Mouse (Mus musculus): Measurements from ENCODE around the gene Dcst2.

Gene Dcst2

GRCm38 (mm10) chr3:89332013-89332412 lies 29.8 kb upstream of the Dcst2 start:
- no peak for DNase-seq (ENCODE audit: low spot score in 2 of 2)

GRCm38 (mm10) chr3:89332476-89332875 lies 29.3 kb upstream of the Dcst2 start:
- no peak for DNase-seq (ENCODE audit: low spot score in 2 of 2)

GRCm38 (mm10) chr3:89333053-89333452 lies 28.7 kb upstream of the Dcst2 start:
- no peak for DNase-seq (ENCODE audit: low spot score in 2 of 2)

DNA sequence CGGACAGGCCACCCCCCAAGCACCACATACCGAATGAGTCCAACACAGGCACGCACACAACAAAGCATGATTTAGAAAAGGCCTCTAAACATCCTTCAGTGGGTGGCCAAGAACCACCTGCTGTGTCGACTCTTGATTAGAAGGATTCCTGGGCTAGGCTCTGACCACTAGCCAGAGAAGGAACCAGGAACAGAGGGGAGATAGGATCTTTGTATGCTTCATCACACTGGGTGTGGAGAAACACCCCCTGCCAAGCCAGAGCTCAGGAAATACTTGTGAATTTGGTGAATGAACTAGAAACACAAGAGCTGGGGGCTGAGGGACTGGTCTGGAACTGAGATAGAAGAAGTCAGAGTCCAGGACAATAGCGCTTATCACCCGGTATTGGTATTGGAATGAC lies 25.2 kb upstream of the Dcst2 start:
- no peak for DNase-seq (ENCODE audit: low spot score in 2 of 2)

- no peak for DNase-seq (ENCODE audit: low spot score in 2 of 2)
These were observed 24.6 kb upstream of the Dcst2 start for GRCm38 (mm10) chr3:89337062-89337720.

GRCm38 (mm10) chr3:89337721-89338578 lies 23.8 kb upstream of the Dcst2 start, which contains the start of gene Efna4:
Gene Efna4, minus strand, starts transcription at chr3:89338028.
- no peak for DNase-seq (ENCODE audit: low spot score in 2 of 2)

DNA sequence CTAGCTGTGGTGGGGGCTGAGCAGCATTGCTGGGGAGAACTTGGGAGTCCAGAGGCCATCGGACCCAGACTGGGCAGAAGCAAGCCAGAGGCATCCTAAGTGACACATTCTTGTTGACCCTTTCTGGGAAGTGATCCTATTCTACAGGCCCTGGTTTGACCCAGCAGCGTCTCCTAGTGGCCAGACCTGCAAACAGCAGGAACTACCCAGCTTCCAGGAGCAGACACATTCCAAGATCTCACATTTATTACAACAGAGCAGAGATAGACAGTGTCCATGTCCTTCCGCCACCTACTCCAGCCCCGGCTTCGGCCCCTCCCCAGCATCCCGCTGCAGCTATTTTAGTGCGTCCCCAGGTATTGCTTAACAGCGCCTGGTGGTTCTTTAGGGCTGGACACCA lies 22.4 kb upstream of the Dcst2 start:
- DNase-seq (ENCODE audit: low spot score in 2 of 2), result peak; percentile 69 to 87

- peak; percentile 73 to 90 for DNase-seq (ENCODE audit: low spot score in 2 of 2)
These were observed 21.3 kb upstream of the Dcst2 start for GRCm38 (mm10) chr3:89340465-89340864.

GRCm38 (mm10) chr3:89341794-89342193 lies 20.0 kb upstream of the Dcst2 start:
- DNase-seq (ENCODE audit: low spot score in 2 of 2), result no peak

- no peak for DNase-seq (ENCODE audit: low spot score in 2 of 2)
These were observed 18.5 kb upstream of the Dcst2 start for GRCm38 (mm10) chr3:89343279-89343678.

DNA sequence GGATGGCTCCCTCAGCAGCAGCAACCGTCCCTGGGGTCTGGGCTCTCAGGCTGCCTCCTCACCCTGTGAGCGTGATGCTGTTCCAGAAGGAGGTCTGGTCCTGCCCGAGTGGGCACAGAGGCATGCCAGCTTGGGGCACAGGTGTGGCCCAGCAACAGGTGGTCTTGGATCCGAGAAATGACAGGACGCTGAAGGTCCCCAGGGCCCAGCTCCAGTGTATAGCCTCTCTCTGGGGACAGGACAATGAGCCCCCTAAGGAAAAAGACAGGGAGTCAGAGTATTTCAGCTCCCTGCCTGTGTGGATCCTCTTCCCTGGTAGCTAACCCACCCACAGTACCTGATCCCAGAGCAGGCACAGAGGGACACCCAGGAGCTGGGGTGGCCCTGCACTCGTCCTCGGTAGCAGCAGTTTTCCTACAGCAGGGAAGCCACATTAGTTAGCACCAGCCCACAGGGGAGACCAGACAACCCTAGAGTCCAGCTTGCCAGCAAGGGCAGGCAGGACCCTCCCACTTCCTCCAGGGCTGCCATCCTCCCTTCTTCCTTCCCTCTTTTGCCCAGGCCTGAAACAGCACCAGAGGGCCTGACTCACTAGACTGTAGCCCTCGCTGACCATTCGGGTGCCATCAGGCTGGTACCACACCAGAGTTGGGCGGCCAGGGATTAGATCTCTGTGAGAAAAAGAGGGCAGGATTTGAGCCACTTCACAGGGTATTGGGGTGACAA lies 14.8 kb upstream of the Dcst2 start:
- DNase-seq (ENCODE audit: low spot score in 2 of 2), result no peak

GRCm38 (mm10) chr3:89347916-89348315 lies 13.9 kb upstream of the Dcst2 start:
- no peak for DNase-seq (ENCODE audit: low spot score in 2 of 2)

- DNase-seq (ENCODE audit: low spot score in 2 of 2), result no peak
These were observed 12.6 kb upstream of the Dcst2 start for GRCm38 (mm10) chr3:89348911-89349868.

DNA sequence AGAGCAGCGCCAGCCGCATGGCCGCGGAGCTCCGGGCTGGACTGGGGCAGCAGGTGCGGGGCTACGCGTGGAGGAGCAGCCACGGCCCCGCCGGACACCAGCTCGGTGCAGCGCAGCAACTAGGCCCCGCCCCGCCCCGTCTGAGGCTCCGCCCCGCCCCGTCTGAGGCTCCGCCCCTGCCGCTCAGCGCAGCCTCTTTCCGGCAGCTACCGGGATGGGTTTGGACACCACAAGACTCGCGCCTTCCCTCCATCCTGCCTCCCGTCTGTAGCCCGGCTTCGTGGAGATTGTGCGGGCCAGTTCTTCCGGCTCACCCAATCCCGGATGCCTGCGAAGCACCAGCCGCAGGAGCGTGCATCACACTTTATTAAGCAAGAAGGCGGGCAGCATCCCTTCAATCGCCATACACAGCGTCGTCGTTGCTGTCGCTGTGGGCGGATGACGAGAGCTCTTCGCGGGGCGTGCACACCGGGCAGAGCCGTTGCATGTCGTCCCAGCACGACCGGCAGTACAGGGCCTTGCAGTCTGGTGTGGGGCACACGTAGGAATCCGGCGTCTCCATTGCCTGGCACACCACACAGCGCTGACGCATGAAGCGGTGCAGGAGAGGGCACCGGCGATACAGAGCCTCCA lies 11.8 kb upstream of the Dcst2 start, which contains the start of gene Adam15:
Adam15 (minus strand) TSS at position 128 of the 633 bp plus-strand sequence.
- peak; percentile 82 to 93 for DNase-seq (ENCODE audit: low spot score in 2 of 2)

GRCm38 (mm10) chr3:89351271-89351670 lies 10.5 kb upstream of the Dcst2 start:
- no peak for DNase-seq (ENCODE audit: low spot score in 2 of 2)

GRCm38 (mm10) chr3:89354816-89355511 lies 6.8 kb upstream of the Dcst2 start:
- DNase-seq (ENCODE audit: low spot score in 2 of 2), result peak; percentile 72 to 91

DNA sequence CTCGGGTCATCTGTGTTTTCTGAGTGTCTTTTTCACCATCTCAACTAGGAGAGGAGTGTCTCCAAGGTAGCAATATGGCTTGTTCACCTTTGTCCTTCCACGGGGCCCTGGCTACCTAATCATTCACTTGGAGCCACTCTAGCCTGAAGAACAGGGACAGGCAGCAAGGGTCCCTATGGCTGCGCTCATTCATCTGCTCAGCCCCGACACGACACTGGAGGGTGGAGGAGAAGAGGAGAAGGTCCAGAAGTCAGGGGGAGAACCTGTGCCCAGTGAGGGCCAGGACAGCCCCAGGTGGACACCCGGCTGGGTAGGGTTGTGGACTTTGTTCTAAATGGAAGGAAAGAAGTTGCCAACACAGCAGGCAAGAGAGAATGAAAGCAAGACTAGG lies 6.3 kb upstream of the Dcst2 start:
- DNase-seq (ENCODE audit: low spot score in 2 of 2), result no peak

DNA sequence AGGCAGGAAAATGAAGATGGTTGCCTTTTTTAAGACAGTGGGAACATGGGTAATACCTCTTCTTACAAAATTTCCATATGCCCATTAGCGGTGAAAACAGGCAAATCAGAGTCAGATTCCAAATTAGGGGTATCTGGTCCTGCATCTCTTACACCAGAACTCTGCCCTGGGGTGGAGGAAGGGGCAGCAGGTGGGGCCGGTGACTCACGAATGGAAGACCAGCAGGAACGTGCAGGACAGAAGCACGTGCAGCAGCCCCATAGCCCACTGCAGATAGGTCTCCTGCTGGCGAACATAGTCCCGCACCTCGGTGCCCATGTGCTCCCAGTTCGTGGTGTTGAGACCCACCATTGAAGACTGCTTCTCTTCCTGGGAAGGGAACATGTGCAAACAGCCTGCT lies 5.7 kb upstream of the Dcst2 start:
- no peak for DNase-seq (ENCODE audit: low spot score in 2 of 2)

DNA sequence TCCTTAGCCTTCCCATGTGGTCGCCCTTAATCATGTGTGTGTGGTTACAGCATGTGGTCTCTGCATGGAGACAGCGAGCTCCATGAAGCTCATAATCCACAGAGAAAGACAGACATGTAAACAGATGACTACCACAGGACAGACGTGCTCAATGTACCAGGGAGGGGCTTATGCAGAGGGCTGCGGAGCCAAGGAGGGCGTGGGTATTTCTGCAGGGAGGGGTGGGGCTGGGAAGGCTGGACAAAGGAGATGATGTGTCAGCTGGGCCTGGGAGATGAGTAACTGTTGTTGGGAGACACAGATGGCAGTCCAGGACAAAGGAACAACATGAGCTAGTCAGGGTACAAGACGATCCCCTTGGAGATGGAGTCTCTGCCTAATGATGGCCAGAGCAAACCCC lies 2.1 kb upstream of the Dcst2 start:
- DNase-seq (ENCODE audit: low spot score in 2 of 2), result no peak

DNA sequence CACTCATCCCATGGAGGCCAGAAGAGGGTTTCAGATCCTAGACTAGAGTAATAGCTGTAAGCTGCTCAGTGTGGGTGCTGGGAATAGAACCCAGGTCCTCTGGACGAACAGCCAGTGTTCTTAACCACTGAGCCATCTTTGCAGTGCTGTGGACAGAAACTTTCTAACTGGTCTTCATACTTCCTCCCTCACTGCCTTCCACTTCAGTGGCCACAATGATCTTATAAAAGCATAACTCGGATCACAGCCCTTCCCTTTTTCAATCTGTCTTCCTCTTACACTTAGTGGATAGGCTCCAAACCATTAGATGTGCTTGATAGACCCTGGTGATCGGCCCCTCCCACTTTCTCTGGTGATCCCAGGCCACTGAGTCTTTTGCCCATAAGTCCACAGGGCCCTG lies 1.5 kb upstream of the Dcst2 start:
- no peak for DNase-seq (ENCODE audit: low spot score in 2 of 2)
